Mouse (Mus musculus) megakaryocyte, embryonic 14.5 days (primary cell): ENCODE measurements at regions not wholly inside any gene's neighbourhood (a gene's known extent, or its start where the extent isn't known, plus 50 kb on each side); places are given as distances from the start of the nearest gene placed in this dataset.

Experiments used
- FLI1 ChIP-seq: IDR thresholded peaks from 2 replicates; pipeline ENCODE4 v1.6.1; 2012; ENCODE audit warnings: low read length, inconsistent platforms, mixed read lengths
- GATA1 ChIP-seq: IDR thresholded peaks from 3 replicates; pipeline ENCODE4 v1.6.1; 2012; ENCODE audit warnings: mixed read lengths, low read length, inconsistent platforms, borderline replicate concordance

- TF ChIP-seq GATA1 (no peak), FLI1 (no peak)
These were observed 64.0 kb upstream of the Psmd7 start for GRCm38 (mm10) chr8:107652226-107652625.
